Mouse (Mus musculus) urinary bladder, postnatal 14 days (tissue): ENCODE results near the gene Draxin.
"Not testable (repeated sequence)": the region's sequence is repeated elsewhere in the genome, so short reads cannot be mapped to it uniquely, and the experiment has no call there.

Source experiments
- DNase-seq: peaks from one replicate; pipeline ENCODE4 v3.0.0; 2021; ENCODE audit warnings: low spot score

Draxin gene

GRCm38 (mm10) chr4:148130561-148131413, at the start of gene Draxin:
TSS of gene Draxin (minus strand) at chr4:148130698.
- peak; percentile 43 for DNase-seq

- DNase-seq = no peak
Measured at GRCm38 (mm10) chr4:148177716-148178115, 47.2 kb upstream of the Draxin start.

- DNase-seq = not testable (repeated sequence)
Measured at GRCm38 (mm10) chr4:148176603-148177002, 46.1 kb upstream of the Draxin start.

- DNase-seq = no peak
Measured at GRCm38 (mm10) chr4:148174495-148174862, 44.0 kb upstream of the Draxin start.

GRCm38 (mm10) chr4:148173811-148174494, 43.5 kb upstream of the Draxin start:
- DNase-seq = no peak

- no peak for DNase-seq
Measured at GRCm38 (mm10) chr4:148171261-148171660, 40.8 kb upstream of the Draxin start.

- peak; percentile 28 for DNase-seq
Measured at GRCm38 (mm10) chr4:148170842-148171241, 40.3 kb upstream of the Draxin start.

GRCm38 (mm10) chr4:148169586-148169985, 39.1 kb upstream of the Draxin start:
- no peak for DNase-seq

- DNase-seq = peak; percentile 58
Measured at GRCm38 (mm10) chr4:148168287-148168686, 37.8 kb upstream of the Draxin start.

- DNase-seq = peak; percentile 74
Measured at GRCm38 (mm10) chr4:148166986-148167385, 36.5 kb upstream of the Draxin start.

- DNase-seq = no peak
Measured at GRCm38 (mm10) chr4:148166431-148166830, 35.9 kb upstream of the Draxin start.

GRCm38 (mm10) chr4:148165551-148165950, 35.1 kb upstream of the Draxin start:
- no peak for DNase-seq

- DNase-seq = no peak
Measured at GRCm38 (mm10) chr4:148164461-148164860, 34.0 kb upstream of the Draxin start.

GRCm38 (mm10) chr4:148164002-148164439, 33.5 kb upstream of the Draxin start:
- DNase-seq = peak; percentile 84

- peak; percentile 24 for DNase-seq
Measured at GRCm38 (mm10) chr4:148160436-148161390, 30.2 kb upstream of the Draxin start, which contains the start of the genes Fbxo44 and Fbxo2. TSS of gene Fbxo44 (minus strand) at chr4:148160482. TSS of gene Fbxo2 (plus strand) at chr4:148160621.

- DNase-seq = peak; percentile 93
Measured at GRCm38 (mm10) chr4:148159544-148160435, 29.3 kb upstream of the Draxin start.

GRCm38 (mm10) chr4:148158436-148159348, 28.2 kb upstream of the Draxin start:
- DNase-seq = no peak

GRCm38 (mm10) chr4:148154982-148155381, 24.5 kb upstream of the Draxin start:
- DNase-seq = no peak

GRCm38 (mm10) chr4:148154006-148154405, 23.5 kb upstream of the Draxin start:
- DNase-seq = no peak

GRCm38 (mm10) chr4:148152547-148152946, 22.0 kb upstream of the Draxin start:
- no peak for DNase-seq
